Mouse (Mus musculus) small intestine, adult 2 months (tissue): ENCODE measurements around the gene Fosl2.

Experiments
- CTCF ChIP-seq: fragments of 200-500 bp; IDR thresholded peaks from 2 replicates; pipeline ENCODE4 v1.5.1; 2012; ENCODE audit warnings: low read depth, mild to moderate bottlenecking, control low read depth, inconsistent platforms, low read length, moderate library complexity, mixed read lengths; ENCODE audit not compliant: insufficient replicate concordance, insufficient read length; ENCODE audit errors: extremely low read depth
- POLR2A ChIP-seq: fragments of 200-500 bp; IDR thresholded peaks from 2 replicates; pipeline ENCODE4 v1.6.1; 2012; ENCODE audit warnings: low read depth, mild to moderate bottlenecking, control low read depth, inconsistent platforms, low read length, moderate library complexity

- TF ChIP-seq POLR2A (no peak), CTCF (no peak)
These were observed 23.2 kb upstream of the Fosl2 start for GRCm38 (mm10) chr5:32112206-32112916.
